Comparison of ENCODE assay signal across 10 mouse cellular contexts in genomic region chr13:37540980-37541531, GRCm38 (mm10).
DNase-seq lines count a peak whose midpoint lies in the region; ATAC-seq and TF ChIP-seq lines count a peak whose summit lies in the region.
"Had no signal": no experiment of that assay in that cellular context is flagged by ENCODE, and none has a peak within 500 bp of the region (broad histone marks: within the 10 kb centered on the region; RNA-seq: fewer than 3 reads in every experiment).

No protein-coding gene starts in this region.

- TF ChIP-seq CTCF in spleen, adult 2 months (IDR thresholded peaks at IDR 0.05; ENCODE audit: extremely low read depth, insufficient read depth, insufficient read length, insufficient replicate concordance), result no peak

- no peak overlapping the region for H3K9ac ChIP-seq in forebrain, embryonic 13.5 days
- 0 out of 2 replicates have a peak overlapping the region, but pooled peaks have one; percentile 11 for H3K9ac ChIP-seq in kidney, embryonic 16.5 days (replicated peaks; ENCODE audit: low read length)
- H3K9ac ChIP-seq: forebrain, embryonic 15.5 days; liver, embryonic 14.5 days had no signal

- no peak for TF ChIP-seq POLR2A in spleen, adult 2 months (IDR thresholded peaks at IDR 0.05; ENCODE audit: low read depth, low read length)

- H3K27me3 ChIP-seq in forebrain, embryonic 10.5 days (ENCODE audit: poor library complexity, severe bottlenecking), result no peaks in the 10 kb centered on the region
- H3K27me3 ChIP-seq in forebrain, embryonic 13.5 days, result no peaks in the 10 kb centered on the region; the same call in 1 of the 2 replicates
- H3K27me3 ChIP-seq in kidney, embryonic 16.5 days (ENCODE audit: insufficient read depth, low read length), result no peaks in the 10 kb centered on the region
- H3K27me3 ChIP-seq in spleen, adult 2 months (ENCODE audit: control insufficient read depth, insufficient read depth, low read length), result no peaks in the 10 kb centered on the region
- H3K27me3 ChIP-seq: forebrain, embryonic 15.5 days had no signal

- peaks cover 22% of the 10 kb centered on the region for H3K4me1 ChIP-seq in forebrain, embryonic 10.5 days
- no peaks in the 10 kb centered on the region for H3K4me1 ChIP-seq in forebrain, embryonic 13.5 days
- H3K4me1 ChIP-seq in kidney, embryonic 16.5 days (ENCODE audit: insufficient read depth, low read length), result peaks cover 12% of the 10 kb centered on the region
- H3K4me1 ChIP-seq in spleen, adult 2 months (ENCODE audit: control insufficient read depth, insufficient read depth, insufficient read length), result peaks cover 16% of the 10 kb centered on the region; the same call in 1 of the 2 replicates
- H3K4me1 ChIP-seq: forebrain, embryonic 15.5 days had no signal

- no peak for ATAC-seq in forebrain, embryonic 13.5 days
- no peak for ATAC-seq in kidney, embryonic 16.5 days (ENCODE audit: low FRiP score, low TSS enrichment)
- ATAC-seq: forebrain, embryonic 15.5 days had no signal

- no peak for DNase-seq in forebrain, embryonic 10.5 days (ENCODE audit: extremely low spot score, low spot score)
- no peak for DNase-seq in kidney, postnatal 14 days
- DNase-seq in spleen, adult 2 months (ENCODE audit: low read depth in 1 of 2, low spot score in 2 of 2), result no peak
- DNase-seq in spleen, adult 18-20 months, result no peak
- no peak for DNase-seq in urinary bladder, postnatal 14 days (ENCODE audit: low spot score)
- DNase-seq in layer of hippocampus, adult 18-20 months (ENCODE audit: low spot score in 2 of 2), result no peak

- 0 out of 2 replicates have a peak overlapping the region, but pooled peaks have one; percentile 7 for H3K4me3 ChIP-seq in forebrain, embryonic 10.5 days
- H3K4me3 ChIP-seq in forebrain, embryonic 13.5 days, result no peak overlapping the region
- H3K4me3 ChIP-seq in kidney, embryonic 16.5 days (ENCODE audit: low read length), result no peak overlapping the region
- no peak overlapping the region for H3K4me3 ChIP-seq in spleen, adult 2 months (ENCODE audit: extremely low read depth, insufficient read depth, insufficient read length)
- H3K4me3 ChIP-seq: forebrain, embryonic 15.5 days had no signal

- H3K4me2 ChIP-seq in forebrain, embryonic 13.5 days, result no peak overlapping the region
- H3K4me2 ChIP-seq in kidney, embryonic 16.5 days (replicated peaks; ENCODE audit: low read depth, low read length), result no peak overlapping the region
- H3K4me2 ChIP-seq: forebrain, embryonic 15.5 days had no signal

- no peaks in the 10 kb centered on the region for H3K9me3 ChIP-seq in forebrain, embryonic 10.5 days
- no peaks in the 10 kb centered on the region for H3K9me3 ChIP-seq in forebrain, embryonic 13.5 days (replicated peaks)
- H3K9me3 ChIP-seq in kidney, embryonic 16.5 days (ENCODE audit: low read length), result no peaks in the 10 kb centered on the region; the same call in 1 of the 2 replicates
- H3K9me3 ChIP-seq: forebrain, embryonic 15.5 days had no signal

- H3K27ac ChIP-seq in forebrain, embryonic 10.5 days, result peak overlapping the region; percentile 61
- no peak overlapping the region for H3K27ac ChIP-seq in forebrain, embryonic 13.5 days
- no peak overlapping the region for H3K27ac ChIP-seq in kidney, embryonic 16.5 days (ENCODE audit: low read length)
- H3K27ac ChIP-seq in spleen, adult 2 months (ENCODE audit: insufficient read depth, low read length), result peak overlapping the region; percentile 31; the same call in 1 of the 2 replicates
- H3K27ac ChIP-seq: forebrain, embryonic 15.5 days; liver, embryonic 14.5 days had no signal

- no peaks in the 10 kb centered on the region for H3K36me3 ChIP-seq in forebrain, embryonic 10.5 days (replicated peaks)
- no peaks in the 10 kb centered on the region for H3K36me3 ChIP-seq in forebrain, embryonic 13.5 days (ENCODE audit: poor library complexity, severe bottlenecking)
- H3K36me3 ChIP-seq in kidney, embryonic 16.5 days (ENCODE audit: insufficient read depth, low read length), result no peaks in the 10 kb centered on the region
- no peaks in the 10 kb centered on the region for H3K36me3 ChIP-seq in spleen, adult 2 months (ENCODE audit: control insufficient read depth, insufficient read depth, low read length)
- H3K36me3 ChIP-seq: forebrain, embryonic 15.5 days had no signal

- 14% methylated on average over 4 of the region's 5 CpGs for WGBS in forebrain, embryonic 10.5 days
- WGBS in forebrain, embryonic 13.5 days, result 8% methylated on average over 4 of the region's 5 CpGs
- 17% methylated on average over 4 of the region's 5 CpGs for WGBS in kidney, embryonic 16.5 days
- 36% methylated on average over 5 of the region's 5 CpGs for WGBS in spleen, adult 2 months

Comparison
In these comparisons a context has a peak if more than half of its experiments do, and no peak if none do; other contexts are left out.
1. H3K27ac ChIP-seq: peak in forebrain, embryonic 10.5 days (single experiment) and spleen, adult 2 months (single experiment); none in forebrain, embryonic 13.5 days (single experiment) and kidney, embryonic 16.5 days (single experiment).